12 mouse cellular contexts compared by ENCODE assay signal in the genomic region with DNA sequence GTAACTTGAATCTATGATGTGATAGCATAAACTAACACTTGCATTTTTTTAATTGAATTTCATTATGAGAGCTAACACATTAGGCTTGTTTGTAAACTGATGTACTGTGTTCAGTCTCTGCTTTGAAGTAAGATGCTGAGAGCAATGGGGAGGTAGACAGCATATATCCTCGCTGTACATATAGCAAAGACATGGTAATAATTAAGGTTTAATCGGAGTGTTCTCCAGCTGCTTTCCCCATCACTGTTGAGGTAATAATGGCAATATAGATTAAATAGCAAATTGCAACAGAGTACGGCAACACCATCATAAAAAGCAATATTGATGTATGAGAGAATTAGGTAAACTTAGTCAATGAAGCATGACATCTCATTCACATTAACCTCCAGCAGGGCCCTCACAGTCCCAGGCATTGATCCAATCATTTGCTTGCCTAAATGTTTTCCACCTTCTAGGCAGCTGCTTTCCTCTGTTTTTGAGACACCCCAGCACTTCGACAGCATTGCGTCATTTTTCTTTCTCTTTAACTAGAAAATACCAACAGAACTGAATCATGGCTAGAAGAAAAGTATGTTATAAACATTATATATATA.
"Had no signal": no experiment of that assay in that cellular context is flagged by ENCODE, and none has a peak within 500 bp of the region (broad histone marks: within the 10 kb centered on the region; RNA-seq: fewer than 3 reads in every experiment).

No protein-coding gene starts in this region.

- H3K27ac ChIP-seq: limb, embryonic 13.5 days; liver, embryonic 14.5 days; midbrain, embryonic 15.5 days had no signal

- H3K9ac ChIP-seq: limb, embryonic 13.5 days; liver, embryonic 14.5 days; midbrain, embryonic 15.5 days had no signal

- H3K27me3 ChIP-seq: limb, embryonic 13.5 days; midbrain, embryonic 15.5 days had no signal

- H3K4me2 ChIP-seq: limb, embryonic 13.5 days; midbrain, embryonic 15.5 days had no signal

- H3K4me1 ChIP-seq: limb, embryonic 13.5 days; midbrain, embryonic 15.5 days had no signal

- ATAC-seq: lung, postnatal 0 days; midbrain, embryonic 15.5 days had no signal

- H3K4me3 ChIP-seq: limb, embryonic 13.5 days; midbrain, embryonic 15.5 days had no signal

- H3K36me3 ChIP-seq: limb, embryonic 13.5 days; midbrain, embryonic 15.5 days had no signal

- DNase-seq: kidney, adult 18-20 months; kidney, postnatal 25 days; left cerebral cortex, postnatal 4 days; lung, adult 2 months; lung, postnatal 36 days; right cerebral cortex, adult 18-20 months; right cerebral cortex, postnatal 25 days; thymus, postnatal 4 days had no signal

- H3K9me3 ChIP-seq: limb, embryonic 13.5 days; midbrain, embryonic 15.5 days had no signal
